Mouse (Mus musculus): ENCODE data around the gene Rph3a.

GRCm38 (mm10) chr5:120980116-120980515 is 29.8 kb downstream of the Rph3a start:
- no peak for TF ChIP-seq SIN3A (IDR thresholded peaks at IDR 0.05; ENCODE audit: low read length)
- no peak for TF ChIP-seq ZC3H11A (IDR thresholded peaks at IDR 0.05; ENCODE audit: low read depth, low read length)
- TF ChIP-seq RAD21 (IDR thresholded peaks at IDR 0.05; ENCODE audit: low read depth, low read length) = no peak
- TF ChIP-seq MEF2A (IDR thresholded peaks at IDR 0.05; ENCODE audit: borderline replicate concordance, low read depth, low read length) = no peak
- no peak for TF ChIP-seq ZKSCAN1 (IDR thresholded peaks at IDR 0.05; ENCODE audit: borderline replicate concordance, low read depth, low read length)
- no peak for TF ChIP-seq POLR2A (IDR thresholded peaks at IDR 0.05; ENCODE audit: low read depth, low read length)

All from CH12.LX (cell line).